Mouse (Mus musculus) liver, embryonic 14.5 days (tissue): ENCODE measurements around the gene Fam243. TPM values are rescaled to one million over a fixed set of nuclear protein-coding genes. Genes with fewer than 3 reads are reported as not detected.

Source experiments
- ATAC-seq: fragments of 200-750 bp; cut with Nextera tagmentation; 2 replicates; pipeline ENCODE4 v1.8.0; 2017; ENCODE audit warnings: moderate number of reproducible peaks, mild to moderate bottlenecking, moderate library complexity; ENCODE audit not compliant: insufficient read depth
- DNase-seq, 3 experiments: peaks; one replicate each; pipeline ENCODE4 v3.0.0-alpha.2; 2012 to 2013; ENCODE audit warnings: low read depth in 3 of 3, low spot score in 3 of 3
- H3K27ac ChIP-seq: fragments of 300-500 bp; sonication (generic); 2 replicates; pipeline ENCODE4 v1.5.1; 2014; ENCODE audit warnings: moderate library complexity, mild to moderate bottlenecking, control low read depth, inconsistent platforms
- H3K27me3 ChIP-seq: fragments of 300-500 bp; sonication (generic); 2 replicates; pipeline ENCODE4 v1.6.1; 2014; ENCODE audit warnings: mild to moderate bottlenecking, low read length, moderate library complexity; ENCODE audit not compliant: control insufficient read depth, insufficient read depth
- H3K36me3 ChIP-seq: fragments of 300-500 bp; sonication (generic); replicated peaks from 2 replicates; pipeline ENCODE4 v1.6.1; 2014; ENCODE audit warnings: low read depth; ENCODE audit not compliant: control insufficient read depth, insufficient read depth
- H3K4me1 ChIP-seq, 2 experiments: fragments of 200-500 bp in 1 of 2; fragments of 300-500 bp in 1 of 2; sonication (generic) in 1 of 2; replicated peaks; 2 replicates each; pipeline ENCODE4 v1.6.1; 2012 to 2014; ENCODE audit warnings: antibody characterized with exemption in 1 of 2, inconsistent platforms in 1 of 2, low read length in 1 of 2; ENCODE audit not compliant: control insufficient read depth in 2 of 2, insufficient read depth in 2 of 2
- H3K4me2 ChIP-seq: fragments of 300-500 bp; sonication (generic); 2 replicates; pipeline ENCODE4 v1.6.1; 2014; ENCODE audit warnings: low read depth, mild to moderate bottlenecking, control low read depth, moderate library complexity
- H3K4me3 ChIP-seq, 2 experiments: fragments of 200-500 bp in 1 of 2; fragments of 300-500 bp in 1 of 2; sonication (generic) in 1 of 2; 2 replicates each; pipeline ENCODE4 v1.5.1; 2012 to 2014; ENCODE audit warnings: low read depth in 2 of 2, low read length in 2 of 2, mild to moderate bottlenecking in 2 of 2, control low read depth in 1 of 2, inconsistent platforms in 1 of 2, moderate library complexity in 1 of 2; ENCODE audit not compliant: insufficient read depth in 1 of 2
- H3K9ac ChIP-seq: fragments of 300-500 bp; sonication (generic); replicated peaks from 2 replicates; pipeline ENCODE4 v1.6.1; 2014; ENCODE audit warnings: mild to moderate bottlenecking, control low read depth, moderate library complexity
- H3K9me3 ChIP-seq: fragments of 300-500 bp; sonication (generic); 2 replicates; pipeline ENCODE4 v1.6.1; 2016; ENCODE audit warnings: low read length, mixed read lengths; ENCODE audit not compliant: control insufficient read depth
- CTCF ChIP-seq: IDR thresholded peaks from 2 replicates; pipeline ENCODE4 v1.5.1; 2016; ENCODE audit warnings: antibody characterized with exemption, low read depth, control low read depth
- EP300 ChIP-seq: IDR thresholded peaks from 2 replicates; pipeline ENCODE4 v1.6.1; 2016; ENCODE audit warnings: antibody characterized with exemption, low read depth
- WGBS: fragments of 180-500 bp; shearing (Covaris S2); extraction: QIAGEN DNeasy Blood & Tissue Kit; methylation state at CpG from one replicate; pipeline ENCODE4 v1.1.7; 2014; ENCODE audit not compliant: insufficient replicate concordance; 5-methylcytosine and 5-hydroxymethylcytosine counted together
- polyA plus RNA-seq, 2 experiments: library from polyadenylated mRNA; depleted of rRNA in 1 of 2; stranded (reverse) in 1 of 2; unstranded in 1 of 2; fragments of >200 nt; fragmentation: Nextera tagmentation in 1 of 2; extraction: Ambion mirVana in 1 of 2; gene quantifications; 2 replicates each; pipeline versions ENCODE4 v1.2.1 to v1.2.3; 2012 to 2014

Fam243 gene
- polyA plus RNA-seq, 2 experiments = 0.01 TPM; not detected in 1

DNA sequence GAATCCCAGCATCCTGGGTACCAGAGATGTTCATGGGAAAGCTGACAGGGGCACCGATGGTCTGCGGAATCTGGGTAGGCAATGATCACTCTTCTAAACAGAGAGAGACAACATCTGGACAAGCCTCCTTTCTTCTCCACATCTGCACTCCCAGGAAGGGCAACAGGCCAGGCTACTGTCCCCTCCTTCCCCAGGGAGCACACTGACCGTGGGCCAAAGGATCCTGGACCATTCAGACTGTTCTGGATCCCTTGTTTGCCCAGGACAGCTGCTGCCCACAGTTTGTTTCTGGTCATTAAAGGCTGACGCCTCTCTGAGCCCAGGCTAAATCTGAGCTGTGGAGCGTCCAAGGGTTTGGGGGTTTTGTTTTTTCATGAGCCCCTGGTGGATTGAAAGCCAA lies 38.6 kb downstream of the Fam243 start:
- Histone ChIP-seq H3K4me2 (no peak overlapping the region), H3K27ac (no peak overlapping the region), H3K9me3 (no peaks in the 10 kb centered on the region), H3K9ac (no peak overlapping the region), H3K4me3 (no peak overlapping the region), H3K36me3 (no peaks in the 10 kb centered on the region), H3K4me1 (no peaks in the 10 kb centered on the region), H3K27me3 (no peaks in the 10 kb centered on the region)
- TF ChIP-seq EP300 = no peak
- TF ChIP-seq CTCF = no peak
- DNase-seq (no peak), ATAC-seq (no peak)
- 64% methylated on average over 5 of the region's 5 CpGs for WGBS

DNA sequence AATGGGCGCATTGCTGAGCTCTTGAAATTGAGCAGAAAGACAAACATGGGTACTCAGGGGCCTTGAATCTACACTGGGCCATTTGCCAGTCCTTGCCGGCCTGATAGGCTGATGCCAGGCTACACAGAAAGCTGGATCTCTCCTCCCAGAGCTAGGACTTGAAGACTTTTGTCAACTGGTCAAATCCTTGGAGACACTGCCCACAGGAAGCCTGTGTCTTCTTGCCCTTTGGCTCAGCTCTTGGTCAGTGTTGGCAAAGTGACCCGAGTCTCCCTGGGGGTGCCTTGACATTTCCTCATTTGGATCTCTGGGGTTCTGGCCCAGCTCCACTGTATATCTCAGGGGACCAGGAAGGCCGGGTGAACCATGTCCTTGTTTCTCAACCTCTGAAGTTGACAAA lies 45.7 kb downstream of the Fam243 start:
- Histone ChIP-seq H3K9me3 (no peaks in the 10 kb centered on the region), H3K27ac (no peak overlapping the region), H3K4me2 (no peak overlapping the region), H3K4me3 (no peak overlapping the region), H3K36me3 (no peaks in the 10 kb centered on the region), H3K9ac (no peak overlapping the region), H3K4me1 (no peaks in the 10 kb centered on the region), H3K27me3 (no peaks in the 10 kb centered on the region)
- WGBS = 47% methylated on average over 4 of the region's 4 CpGs
- no peak for TF ChIP-seq CTCF
- TF ChIP-seq EP300 = no peak
- ATAC-seq = no peak
- DNase-seq = no peak

DNA sequence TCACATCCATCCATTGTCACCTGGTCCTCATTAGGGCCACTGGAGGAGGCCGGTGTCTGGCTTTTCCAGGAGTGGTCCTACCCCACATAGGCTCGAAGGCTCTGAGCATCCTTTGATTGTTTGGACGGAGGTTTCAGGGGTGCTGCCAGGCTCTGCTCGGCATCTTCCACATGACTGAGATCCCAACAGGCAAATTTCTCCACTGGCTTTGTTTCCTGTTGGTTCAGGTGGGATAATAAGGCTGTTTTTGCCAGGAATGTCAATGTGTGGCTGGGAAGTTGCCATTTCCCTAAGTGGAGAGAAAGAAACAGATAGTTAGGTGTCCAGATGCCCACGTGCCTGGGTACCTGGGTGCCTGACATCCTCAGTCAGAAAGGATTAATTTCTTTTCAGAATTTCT lies 46.7 kb downstream of the Fam243 start:
- 65% methylated on average over 5 of the region's 5 CpGs for WGBS
- H3K36me3 ChIP-seq = no peaks in the 10 kb centered on the region
- no peak overlapping the region for H3K4me3 ChIP-seq
- DNase-seq (no peak), ATAC-seq (no peak)
- no peak for TF ChIP-seq EP300
- TF ChIP-seq CTCF = no peak
- H3K4me1 ChIP-seq = no peaks in the 10 kb centered on the region
- H3K27me3 ChIP-seq = no peaks in the 10 kb centered on the region
- no peak overlapping the region for H3K9ac ChIP-seq
- no peak overlapping the region for H3K27ac ChIP-seq
- no peaks in the 10 kb centered on the region for H3K9me3 ChIP-seq
- no peak overlapping the region for H3K4me2 ChIP-seq

Other genes with a start within 250 kb of the Fam243 start
- gene Kcne2, start 29.1 kb downstream of the Fam243 start, polyA plus RNA-seq (2012; rRNA removed) = not detected in 2 replicates
- gene Kcne2, start 29.1 kb downstream of the Fam243 start, polyA plus RNA-seq (2014; fragmentation: Nextera tagmentation; extraction: Ambion mirVana) = not detected in 2 replicates
- gene Smim11, start 20.2 kb downstream of the Fam243 start, polyA plus RNA-seq (2012; rRNA removed) = 15.4 and 24.8 TPM in 2 replicates
- gene Smim11, start 20.2 kb downstream of the Fam243 start, polyA plus RNA-seq (2014; fragmentation: Nextera tagmentation; extraction: Ambion mirVana) = 53.1 and 58.9 TPM in 2 replicates
- not detected in 2 replicates for gene Kcne1, start 38.0 kb upstream of the Fam243 start, polyA plus RNA-seq (2012; rRNA removed)
- gene Kcne1, start 38.0 kb upstream of the Fam243 start, polyA plus RNA-seq (2014; fragmentation: Nextera tagmentation; extraction: Ambion mirVana) = not detected in 2 replicates
- gene Rcan1, start 149.4 kb upstream of the Fam243 start, polyA plus RNA-seq (2012; rRNA removed) = 4.5 and 6.2 TPM in 2 replicates
- gene Rcan1, start 149.4 kb upstream of the Fam243 start, polyA plus RNA-seq (2014; fragmentation: Nextera tagmentation; extraction: Ambion mirVana) = 8.7 and 9.8 TPM in 2 replicates
- gene Clic6, start 164.3 kb upstream of the Fam243 start, polyA plus RNA-seq (2012; rRNA removed) = 0.14 and 0.28 TPM in 2 replicates
- 0.11 and 0.13 TPM in 2 replicates for gene Clic6, start 164.3 kb upstream of the Fam243 start, polyA plus RNA-seq (2014; fragmentation: Nextera tagmentation; extraction: Ambion mirVana)